9 mouse cellular contexts compared by ENCODE assay signal in the genomic region with DNA sequence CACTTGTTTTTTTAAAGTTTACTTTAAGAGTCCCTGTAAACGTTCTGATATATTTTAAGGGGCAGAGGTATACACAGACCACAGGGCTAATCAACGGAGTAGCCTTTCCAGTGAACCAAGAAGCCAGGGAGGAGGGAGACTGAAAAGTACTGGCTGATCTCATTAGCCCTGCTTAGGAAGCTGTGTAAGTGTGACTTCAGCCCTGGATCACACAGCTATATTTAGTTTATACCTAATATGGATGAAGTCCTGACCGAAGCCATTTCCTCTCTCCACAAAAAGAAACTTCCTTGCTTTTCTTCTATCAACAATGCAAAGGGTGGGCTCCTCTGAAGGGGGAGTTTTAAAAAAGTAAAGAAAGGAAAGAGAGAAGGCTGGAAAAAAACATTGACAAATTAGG. TPM values are rescaled to one million over a fixed set of nuclear protein-coding genes. Genes with fewer than 3 reads are reported as not detected.
DNase-seq lines count a peak whose midpoint lies in the region; ATAC-seq lines count a peak whose summit lies in the region.
"Had no signal": no experiment of that assay in that cellular context is flagged by ENCODE, and none has a peak within 500 bp of the region (broad histone marks: within the 10 kb centered on the region; RNA-seq: fewer than 3 reads in every experiment).

No protein-coding gene starts in this region.

- H3K4me1 ChIP-seq in kidney, embryonic 14.5 days (ENCODE audit: control insufficient read depth, insufficient read depth, low read length): peaks cover 33% of the 10 kb centered on the region
- H3K4me1 ChIP-seq in embryonic facial prominence, embryonic 14.5 days (ENCODE audit: control insufficient read depth, insufficient read depth, low read length): peaks cover 20% of the 10 kb centered on the region
- H3K4me1 ChIP-seq in intestine, embryonic 15.5 days (replicated peaks): peaks cover 29% of the 10 kb centered on the region

- ATAC-seq in kidney, embryonic 14.5 days (ENCODE audit: low FRiP score, low TSS enrichment): peak; percentile 55; the same call in 1 of the 2 replicates
- no peak for ATAC-seq in embryonic facial prominence, embryonic 14.5 days (ENCODE audit: low read depth)
- ATAC-seq in intestine, embryonic 15.5 days: peak; percentile 55
- 0 out of 2 replicates have a peak, but pooled peaks have one; percentile 10 for ATAC-seq in megakaryocyte progenitor cell, adult 5-6 weeks (replicated peaks; ENCODE audit: poor library complexity)

- peak overlapping the region; percentile 8 for H3K9ac ChIP-seq in kidney, embryonic 14.5 days (ENCODE audit: low read depth, low read length)
- H3K9ac ChIP-seq in embryonic facial prominence, embryonic 14.5 days (ENCODE audit: low read depth, low read length): no peak overlapping the region
- 0 out of 2 replicates have a peak overlapping the region, but pooled peaks have one; percentile 14 for H3K9ac ChIP-seq in intestine, embryonic 15.5 days

- H3K27ac ChIP-seq in kidney, embryonic 14.5 days (ENCODE audit: low read depth, low read length): peak overlapping the region; percentile 91
- peak overlapping the region; percentile 73 for H3K27ac ChIP-seq in embryonic facial prominence, embryonic 14.5 days (replicated peaks; ENCODE audit: low read depth, low read length)
- peak overlapping the region; percentile 87 for H3K27ac ChIP-seq in intestine, embryonic 15.5 days

- no peak overlapping the region; the same call in 1 of the 2 replicates for H3K4me2 ChIP-seq in kidney, embryonic 14.5 days (replicated peaks; ENCODE audit: low read depth, low read length)
- no peak overlapping the region for H3K4me2 ChIP-seq in embryonic facial prominence, embryonic 14.5 days (ENCODE audit: low read depth, low read length)
- peak overlapping the region; percentile 27; the same call in 1 of the 2 replicates for H3K4me2 ChIP-seq in intestine, embryonic 15.5 days (replicated peaks)

- H3K9me3 ChIP-seq in kidney, embryonic 14.5 days (ENCODE audit: control insufficient read depth, low read length): no peaks in the 10 kb centered on the region
- H3K9me3 ChIP-seq in embryonic facial prominence, embryonic 14.5 days (ENCODE audit: control insufficient read depth, low read length): no peaks in the 10 kb centered on the region
- no peaks in the 10 kb centered on the region for H3K9me3 ChIP-seq in intestine, embryonic 15.5 days
- H3K9me3 ChIP-seq: G1E had no signal

- H3K4me3 ChIP-seq in kidney, embryonic 14.5 days (ENCODE audit: low read length): no peak overlapping the region
- H3K4me3 ChIP-seq in embryonic facial prominence, embryonic 14.5 days (ENCODE audit: low read depth, low read length): no peak overlapping the region
- H3K4me3 ChIP-seq in intestine, embryonic 15.5 days (replicated peaks): no peak overlapping the region

- no peaks in the 10 kb centered on the region for H3K27me3 ChIP-seq in kidney, embryonic 14.5 days (ENCODE audit: control insufficient read depth, insufficient read depth, low read length)
- no peaks in the 10 kb centered on the region for H3K27me3 ChIP-seq in embryonic facial prominence, embryonic 14.5 days (replicated peaks; ENCODE audit: control insufficient read depth, insufficient read depth, low read length)
- no peaks in the 10 kb centered on the region for H3K27me3 ChIP-seq in intestine, embryonic 15.5 days (replicated peaks)

- no peaks in the 10 kb centered on the region; the same call in 1 of the 2 replicates for H3K36me3 ChIP-seq in kidney, embryonic 14.5 days (ENCODE audit: control insufficient read depth, insufficient read depth, low read length)
- H3K36me3 ChIP-seq in embryonic facial prominence, embryonic 14.5 days (ENCODE audit: control insufficient read depth, insufficient read depth, low read length): no peaks in the 10 kb centered on the region
- H3K36me3 ChIP-seq in intestine, embryonic 15.5 days: no peaks in the 10 kb centered on the region

- no peak for DNase-seq in kidney, postnatal 10 days
- DNase-seq in embryonic facial prominence, embryonic 14.5 days (ENCODE audit: low spot score): peak; percentile 53
- DNase-seq in ovary, postnatal 10 days (ENCODE audit: low spot score): no peak
- no peak for DNase-seq in gastrocnemius, postnatal 25 days
- no peak for DNase-seq in cerebellum, adult 9-10 months

- WGBS in kidney, embryonic 14.5 days: 20% methylated on average over 3 of the region's 3 CpGs
- WGBS in embryonic facial prominence, embryonic 14.5 days: 55% methylated on average over 3 of the region's 3 CpGs
- 37% methylated on average over 3 of the region's 3 CpGs for WGBS in intestine, embryonic 15.5 days

RNA-seq across cellular contexts. Expression of a gene that starts 17.8 kb away (rescaled TPM):
- 68.5 and 132 TPM in 2 replicates for polyA plus RNA-seq in kidney, embryonic 14.5 days (2014; fragmentation: Nextera tagmentation; extraction: Ambion mirVana)
- 97.5 and 100 TPM in 2 replicates for polyA plus RNA-seq in embryonic facial prominence, embryonic 14.5 days (2014; fragmentation: Nextera tagmentation; extraction: Ambion mirVana)
- 126 and 135 TPM in 2 replicates for polyA plus RNA-seq in intestine, embryonic 15.5 days (2015; fragmentation: Nextera tagmentation; extraction: Ambion mirVana)
- 28.2 and 34.1 TPM in 2 replicates for total RNA-seq in megakaryocyte progenitor cell, adult 5-6 weeks (2015)
- 29.9 and 35.1 TPM in 2 replicates for total RNA-seq in megakaryocyte progenitor cell, adult 5-6 weeks (2017)
- 10 to 100 TPM; 28.6 to 38.0 TPM for total RNA-seq in gastrocnemius, postnatal 25 days (2021)
